Mouse (Mus musculus) cerebellum, adult 2 months (tissue): ENCODE measurements around the gene Hltf.

Experiments
- CTCF ChIP-seq: fragments of 200-500 bp; IDR thresholded peaks from 2 replicates; pipeline ENCODE4 v1.5.1; 2011; ENCODE audit warnings: low read depth, mild to moderate bottlenecking, control low read depth, low read length, moderate library complexity, borderline replicate concordance; ENCODE audit not compliant: insufficient read depth
- POLR2A ChIP-seq: fragments of 200-500 bp; IDR thresholded peaks from 2 replicates; pipeline ENCODE4 v1.6.1; 2011; ENCODE audit warnings: low read length, control low read depth, borderline replicate concordance; ENCODE audit not compliant: insufficient read depth

DNA sequence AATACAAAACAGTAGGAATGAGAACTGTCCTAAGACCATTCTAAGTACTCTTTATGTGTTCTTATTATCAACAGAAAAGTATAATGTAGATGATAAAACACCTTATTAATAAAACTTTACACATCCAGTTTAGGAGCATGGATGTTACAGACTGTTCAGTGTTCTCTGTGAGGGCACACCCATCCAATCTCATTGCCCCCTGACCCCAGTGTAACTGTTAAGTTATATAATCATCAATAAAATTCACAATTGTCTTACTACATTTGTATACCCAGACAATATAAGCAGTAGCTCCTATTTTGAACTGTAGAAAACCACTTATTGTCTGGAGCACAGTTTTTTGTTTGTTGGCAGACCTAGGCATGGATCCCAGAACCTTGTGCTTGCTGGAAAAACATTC, 83.6 kb downstream of the Hltf start:
- TF ChIP-seq CTCF (no peak), POLR2A (no peak)
